Mouse (Mus musculus) liver, embryonic 11.5 days (tissue): ENCODE results near the gene Mpv17. TPM values are rescaled to one million over a fixed set of nuclear protein-coding genes. Genes with fewer than 3 reads are reported as not detected.

ENCODE experiments used
- ATAC-seq: fragments of 200-750 bp; cut with Nextera tagmentation; replicated peaks from 2 replicates; pipeline ENCODE4 v1.8.0; 2017; ENCODE audit warnings: moderate number of reproducible peaks, mild to moderate bottlenecking, moderate TSS enrichment, moderate library complexity; ENCODE audit not compliant: low FRiP score
- DNase-seq: peaks from one replicate; pipeline ENCODE4 v3.0.0-alpha.2; 2017; ENCODE audit warnings: low spot score
- H3K27ac ChIP-seq: fragments of 300-500 bp; sonication (generic); 2 replicates; pipeline ENCODE4 v1.5.1; 2014; ENCODE audit warnings: mild to moderate bottlenecking, low read depth, low read length, control low read depth
- H3K27me3 ChIP-seq: fragments of 300-500 bp; sonication (generic); replicated peaks from 2 replicates; pipeline ENCODE4 v1.6.1; 2014; ENCODE audit warnings: low read length, mixed read lengths; ENCODE audit not compliant: control insufficient read depth, insufficient read depth
- H3K36me3 ChIP-seq: fragments of 300-500 bp; sonication (generic); 2 replicates; pipeline ENCODE4 v1.6.1; 2014; ENCODE audit warnings: mild to moderate bottlenecking, low read length, moderate library complexity, mixed read lengths; ENCODE audit not compliant: control insufficient read depth, insufficient read depth
- H3K4me1 ChIP-seq: fragments of 300-500 bp; sonication (generic); replicated peaks from 2 replicates; pipeline ENCODE4 v1.6.1; 2014; ENCODE audit warnings: low read length, mixed read lengths; ENCODE audit not compliant: control insufficient read depth, insufficient read depth
- H3K4me2 ChIP-seq: fragments of 300-500 bp; sonication (generic); 2 replicates; pipeline ENCODE4 v1.6.1; 2014; ENCODE audit warnings: mild to moderate bottlenecking, control low read depth, moderate library complexity
- H3K4me3 ChIP-seq: fragments of 300-500 bp; sonication (generic); 2 replicates; pipeline ENCODE4 v1.5.1; 2014; ENCODE audit warnings: low read depth, low read length, control low read depth
- H3K9ac ChIP-seq: fragments of 300-500 bp; sonication (generic); 2 replicates; pipeline ENCODE4 v1.6.1; 2014; ENCODE audit warnings: low read depth, low read length, control low read depth
- H3K9me3 ChIP-seq: fragments of 300-500 bp; sonication (generic); 2 replicates; pipeline ENCODE4 v1.6.1; 2016; ENCODE audit warnings: low read length, inconsistent platforms, mixed read lengths; ENCODE audit not compliant: control insufficient read depth
- WGBS: fragments of 180-500 bp; shearing (Covaris S2); extraction: QIAGEN DNeasy Blood & Tissue Kit; methylation state at CpG from one replicate; pipeline ENCODE4 v1.1.7; 2014; 5-methylcytosine and 5-hydroxymethylcytosine counted together
- polyA plus RNA-seq: library from polyadenylated mRNA; unstranded; fragments of >200 nt; fragmentation: Nextera tagmentation; extraction: Ambion mirVana; gene quantifications from 2 replicates; pipeline ENCODE4 v1.2.1, GENCODE M21; 2014

The Mpv17 gene
- polyA plus RNA-seq, 1 experiment from 2014 or later = 50.4 TPM

GRCm38 (mm10) chr5:31198616-31199320, 44.7 kb upstream of the Mpv17 start:
- 84% methylated on average over 5 of the region's 5 CpGs for WGBS
- Histone ChIP-seq H3K4me1 (peaks cover 29% of the 10 kb centered on the region), H3K9me3 (peaks cover 5% of the 10 kb centered on the region), H3K27me3 (no peaks in the 10 kb centered on the region), H3K4me2 (no peak overlapping the region), H3K4me3 (no peak overlapping the region), H3K36me3 (peaks cover 63% of the 10 kb centered on the region), H3K9ac (no peak overlapping the region; the same call in 1 of the 2 replicates), H3K27ac (no peak overlapping the region)
- ATAC-seq = no peak
- DNase-seq = no peak

DNA sequence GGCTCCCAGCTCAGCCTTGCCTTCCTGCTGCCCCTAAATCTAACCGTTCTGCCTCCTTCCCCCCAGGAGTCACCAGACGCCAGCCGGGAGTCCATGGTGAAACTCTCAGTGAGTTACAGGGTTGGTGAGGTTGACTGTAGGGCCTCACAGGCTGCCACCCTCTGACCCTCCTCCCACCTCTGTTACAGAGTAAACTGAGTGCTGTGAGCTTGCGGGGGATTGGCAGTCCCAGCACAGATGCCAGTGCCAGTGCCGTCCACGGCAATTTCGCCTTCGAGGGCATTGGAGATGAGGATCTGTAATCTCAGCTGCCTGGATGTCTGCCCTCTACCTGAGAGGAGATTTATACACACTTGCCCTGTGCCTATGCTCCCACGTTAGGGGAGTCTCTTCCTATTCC, 44.1 kb upstream of the Mpv17 start:
- Histone ChIP-seq H3K9me3 (peaks cover 5% of the 10 kb centered on the region), H3K4me3 (no peak overlapping the region), H3K4me1 (peaks cover 28% of the 10 kb centered on the region), H3K36me3 (peaks cover 58% of the 10 kb centered on the region), H3K9ac (no peak overlapping the region), H3K27me3 (no peaks in the 10 kb centered on the region), H3K4me2 (no peak overlapping the region), H3K27ac (no peak overlapping the region)
- ATAC-seq = no peak
- WGBS = 82% methylated on average over 9 of the region's 9 CpGs
- no peak for DNase-seq

GRCm38 (mm10) chr5:31197072-31197471, 43.0 kb upstream of the Mpv17 start:
- peaks cover 20% of the 10 kb centered on the region for H3K4me1 ChIP-seq
- no peak overlapping the region for H3K4me2 ChIP-seq
- WGBS = 94% methylated on average over 12 of the region's 12 CpGs
- H3K27me3 ChIP-seq = no peaks in the 10 kb centered on the region
- no peak overlapping the region for H3K27ac ChIP-seq
- no peak overlapping the region for H3K9ac ChIP-seq
- peaks cover 52% of the 10 kb centered on the region for H3K36me3 ChIP-seq
- DNase-seq (no peak), ATAC-seq (no peak)
- H3K9me3 ChIP-seq = peaks cover 5% of the 10 kb centered on the region
- no peak overlapping the region for H3K4me3 ChIP-seq

DNA sequence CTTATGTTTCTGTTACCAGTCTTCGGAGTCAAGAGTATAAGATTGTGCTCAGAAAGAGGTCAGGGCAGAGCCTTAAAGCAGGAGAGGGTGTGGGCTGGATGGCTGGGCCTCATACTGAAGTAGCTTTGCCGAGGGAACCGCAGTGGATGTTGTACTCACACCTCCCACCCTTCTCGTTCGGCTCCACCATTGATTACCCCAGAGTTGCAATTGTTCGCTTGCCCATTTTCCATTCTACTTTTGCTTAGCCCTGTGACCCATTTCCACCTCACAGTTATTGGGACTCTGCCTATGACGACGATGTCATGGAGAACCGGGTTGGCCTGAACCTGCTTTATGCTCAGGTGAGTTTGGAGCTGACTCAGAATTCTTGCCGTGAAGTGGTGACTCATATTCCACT, 42.2 kb upstream of the Mpv17 start:
- WGBS = 90% methylated on average over 10 of the region's 10 CpGs
- H3K9ac ChIP-seq = no peak overlapping the region

DNA sequence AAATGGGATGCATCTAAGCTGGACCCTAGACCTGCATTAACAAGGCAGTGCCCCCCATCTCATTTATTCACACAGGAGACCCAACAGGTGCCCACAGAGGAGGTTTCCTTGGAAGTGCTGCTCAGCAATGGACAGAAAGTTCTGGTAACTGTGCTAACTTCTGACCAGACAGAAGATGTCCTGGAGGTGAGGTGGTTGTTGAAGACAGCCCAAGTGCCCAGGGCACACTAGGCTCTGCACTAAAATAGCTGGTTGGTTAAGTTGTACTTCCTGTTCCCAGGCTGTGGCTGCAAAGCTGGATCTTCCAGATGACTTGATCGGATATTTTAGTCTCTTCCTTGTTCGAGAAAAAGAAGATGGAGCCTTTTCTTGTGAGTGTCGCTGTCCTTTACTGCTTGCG, 41.6 kb upstream of the Mpv17 start:
- Histone ChIP-seq H3K4me1 (peaks cover 18% of the 10 kb centered on the region), H3K4me2 (no peak overlapping the region), H3K27ac (no peak overlapping the region), H3K27me3 (no peaks in the 10 kb centered on the region), H3K9ac (no peak overlapping the region), H3K36me3 (peaks cover 59% of the 10 kb centered on the region), H3K9me3 (peaks cover 5% of the 10 kb centered on the region), H3K4me3 (no peak overlapping the region)
- ATAC-seq = no peak
- WGBS = 93% methylated on average over 4 of the region's 4 CpGs
- no peak for DNase-seq

More for the DNA sequence above, 42.2 kb upstream of the Mpv17 start:
- no peak overlapping the region for H3K4me3 ChIP-seq
- H3K9me3 ChIP-seq = peaks cover 5% of the 10 kb centered on the region
- no peaks in the 10 kb centered on the region for H3K27me3 ChIP-seq
- peaks cover 22% of the 10 kb centered on the region for H3K4me1 ChIP-seq
- H3K4me2 ChIP-seq = no peak overlapping the region
- no peak for ATAC-seq
- peaks cover 54% of the 10 kb centered on the region for H3K36me3 ChIP-seq
- H3K27ac ChIP-seq = no peak overlapping the region
- DNase-seq = no peak

- no peaks in the 10 kb centered on the region for H3K9me3 ChIP-seq
- ATAC-seq = no peak
- DNase-seq = no peak
- peaks cover 59% of the 10 kb centered on the region for H3K36me3 ChIP-seq
- 91% methylated on average over 16 of the region's 16 CpGs for WGBS
- H3K4me2 ChIP-seq = peak overlapping the region; percentile 87
- H3K27me3 ChIP-seq = no peaks in the 10 kb centered on the region
- H3K27ac ChIP-seq = no peak overlapping the region
- H3K4me3 ChIP-seq = peak overlapping the region; percentile 80
- peaks cover 13% of the 10 kb centered on the region for H3K4me1 ChIP-seq
- peak overlapping the region; percentile 2; the same call in 1 of the 2 replicates for H3K9ac ChIP-seq
These were observed 40.7 kb upstream of the Mpv17 start for GRCm38 (mm10) chr5:31194486-31195485.

DNA sequence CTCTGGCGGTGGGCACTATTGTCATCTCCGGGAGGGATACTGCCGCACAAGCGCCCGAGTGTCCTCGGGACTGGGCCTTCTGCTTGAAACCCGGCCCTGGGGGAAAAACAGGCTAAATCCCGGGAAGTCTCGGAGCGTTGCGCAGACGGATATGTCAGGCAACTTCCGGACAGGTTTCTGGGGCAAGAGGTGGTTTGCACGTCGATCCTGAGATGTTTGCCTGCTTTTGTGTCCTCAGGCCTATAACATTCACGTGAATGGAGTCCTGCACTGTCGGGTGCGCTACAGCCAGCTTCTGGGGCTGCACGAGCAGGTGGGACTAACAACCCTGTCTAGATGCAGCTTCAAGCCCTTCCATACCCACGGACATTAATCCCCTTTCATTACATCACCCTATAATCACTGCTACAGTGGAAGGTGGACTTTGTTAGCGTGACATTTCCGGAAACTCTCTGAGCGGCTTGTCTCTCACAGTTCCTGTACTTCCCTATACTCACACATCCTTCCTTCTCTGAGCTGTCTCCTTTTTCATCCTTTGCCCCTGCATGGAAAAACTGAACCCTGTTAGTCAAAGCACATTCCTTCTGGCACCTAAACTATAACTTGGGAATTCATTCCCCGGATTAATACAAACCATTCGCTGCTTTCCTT, 39.7 kb upstream of the Mpv17 start:
- 8% methylated on average over 25 of the region's 25 CpGs for WGBS
- H3K27me3 ChIP-seq = no peaks in the 10 kb centered on the region
- peak overlapping the region; percentile 85 for H3K9ac ChIP-seq
- H3K4me1 ChIP-seq = peaks cover 13% of the 10 kb centered on the region
- H3K9me3 ChIP-seq = no peaks in the 10 kb centered on the region
- no peak for DNase-seq
- no peak for ATAC-seq
- H3K4me2 ChIP-seq = peak overlapping the region; percentile 87
- H3K36me3 ChIP-seq = peaks cover 55% of the 10 kb centered on the region
- H3K4me3 ChIP-seq = peak overlapping the region; percentile 80
- peak overlapping the region; percentile 65 for H3K27ac ChIP-seq

DNA sequence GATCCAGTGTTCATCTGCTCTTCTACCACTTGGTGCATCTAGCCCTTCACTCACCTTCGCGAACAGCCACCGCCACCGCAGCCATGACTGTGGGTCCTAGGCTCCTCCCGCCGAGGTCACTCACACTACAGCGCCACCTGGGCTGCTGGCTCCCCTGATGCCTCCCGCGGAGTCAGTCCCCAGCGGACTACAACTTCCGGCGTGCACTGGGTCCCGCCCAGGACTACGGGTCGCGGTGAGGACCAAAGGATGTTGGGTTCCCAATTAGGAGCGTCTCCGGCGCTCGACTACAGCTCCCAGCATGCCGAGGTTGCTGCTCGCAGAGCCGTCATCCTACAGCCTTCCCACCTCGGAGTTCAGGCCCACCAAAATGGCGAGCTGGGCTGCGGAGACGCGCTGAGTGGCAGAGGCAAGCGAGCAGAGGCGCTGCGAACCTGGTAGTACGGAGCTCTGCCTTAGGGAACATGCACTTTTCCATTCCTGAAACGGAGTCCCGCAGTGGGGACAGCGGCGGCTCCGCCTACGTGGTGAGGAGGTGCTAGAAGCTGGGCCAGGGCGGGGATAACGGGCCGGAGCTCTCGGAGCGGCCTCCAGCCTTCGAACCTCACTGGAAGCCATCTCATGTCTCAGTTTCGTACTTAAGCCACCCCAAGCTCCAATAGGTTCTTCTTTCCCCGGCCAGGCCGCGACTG, 39.0 kb upstream of the Mpv17 start, which contains the start of the genes Snx17 and Eif2b4:
Gene Snx17, plus strand, starts transcription at position 289 of the 692 bp plus-strand sequence.
Gene Eif2b4, minus strand, starts transcription at position 492 of the 692 bp plus-strand sequence.
- under 1% methylated on average over 48 of the region's 48 CpGs for WGBS
- no peaks in the 10 kb centered on the region for H3K9me3 ChIP-seq
- H3K27me3 ChIP-seq = no peaks in the 10 kb centered on the region

More for the DNA sequence above, 39.0 kb upstream of the Mpv17 start, which contains the start of the genes Snx17 and Eif2b4:
- DNase-seq = peak; percentile 99
- peak; percentile 94 for ATAC-seq
- H3K9ac ChIP-seq = peak within 1 kb of the TSS; percentile 85
- peaks cover 13% of the 10 kb centered on the region for H3K4me1 ChIP-seq
- peaks cover 56% of the 10 kb centered on the region for H3K36me3 ChIP-seq
- peak within 1 kb of the TSS; percentile 65 for H3K27ac ChIP-seq
- H3K4me2 ChIP-seq = peak within 1 kb of the TSS; percentile 87
- H3K4me3 ChIP-seq = peak within 1 kb of the TSS; percentile 80
